Mouse (Mus musculus) lung, embryonic 14.5 days (tissue): ENCODE data around the gene Foxp1. TPM values are rescaled to one million over a fixed set of nuclear protein-coding genes. Genes with fewer than 3 reads are reported as not detected.
A peak's percentile ranks its signal among the peaks of the same experiment; 100 is the strongest.

Experiments used
- ATAC-seq: fragments of 200-750 bp; cut with Nextera tagmentation; 2 replicates; pipeline ENCODE4 v1.8.0; 2017; ENCODE audit warnings: mild to moderate bottlenecking, moderate TSS enrichment, moderate library complexity; ENCODE audit not compliant: insufficient read depth
- DNase-seq: peaks from one replicate; pipeline ENCODE4 v3.0.0-alpha.2; 2015
- H3K27ac ChIP-seq: fragments of 300-500 bp; sonication (generic); 2 replicates; pipeline ENCODE4 v1.5.1; 2014; ENCODE audit warnings: low read depth, mild to moderate bottlenecking, moderate library complexity
- H3K27me3 ChIP-seq: fragments of 300-500 bp; sonication (generic); 2 replicates; pipeline ENCODE4 v1.6.1; 2014; ENCODE audit warnings: low read length, control low read depth; ENCODE audit not compliant: insufficient read depth
- H3K36me3 ChIP-seq: fragments of 300-500 bp; sonication (generic); 2 replicates; pipeline ENCODE4 v1.6.1; 2014; ENCODE audit warnings: control low read depth; ENCODE audit not compliant: insufficient read depth
- H3K4me1 ChIP-seq: fragments of 300-500 bp; sonication (generic); 2 replicates; pipeline ENCODE4 v1.6.1; 2014; ENCODE audit warnings: antibody characterized with exemption, control low read depth; ENCODE audit not compliant: insufficient read depth
- H3K4me2 ChIP-seq: fragments of 300-500 bp; sonication (generic); 2 replicates; pipeline ENCODE4 v1.6.1; 2014; ENCODE audit warnings: mild to moderate bottlenecking
- H3K4me3 ChIP-seq: fragments of 300-500 bp; sonication (generic); 2 replicates; pipeline ENCODE4 v1.5.1; 2014; ENCODE audit warnings: low read depth, low read length
- H3K9ac ChIP-seq: fragments of 300-500 bp; sonication (generic); 2 replicates; pipeline ENCODE4 v1.6.1; 2014
- H3K9me3 ChIP-seq: fragments of 300-500 bp; sonication (generic); 2 replicates; pipeline ENCODE4 v1.6.1; 2016; ENCODE audit warnings: low read depth, low read length, control low read depth
- CTCF ChIP-seq: IDR thresholded peaks from 2 replicates; pipeline ENCODE4 v1.5.1; 2016; ENCODE audit warnings: antibody characterized with exemption, low read depth
- WGBS: fragments of 180-500 bp; shearing (Covaris S2); extraction: QIAGEN DNeasy Blood & Tissue Kit; methylation state at CpG from one replicate; pipeline ENCODE4 v1.1.7; 2014; 5-methylcytosine and 5-hydroxymethylcytosine counted together
- polyA plus RNA-seq: library from polyadenylated mRNA; unstranded; fragments of >200 nt; fragmentation: Nextera tagmentation; extraction: Ambion mirVana; gene quantifications from 2 replicates; pipeline ENCODE4 v1.2.1, GENCODE M21; 2014

The Foxp1 gene
- polyA plus RNA-seq, 1 experiment from 2014 or later, result 111 TPM

- H3K36me3 ChIP-seq, result no peaks in the 10 kb centered on the region
- no peaks in the 10 kb centered on the region for H3K27me3 ChIP-seq
- ATAC-seq (no peak), DNase-seq (no peak)
- no peak overlapping the region for H3K4me3 ChIP-seq
- H3K4me2 ChIP-seq, result no peak overlapping the region
- WGBS, result 61% methylated on average over 3 of the region's 3 CpGs
- H3K9me3 ChIP-seq, result no peaks in the 10 kb centered on the region
- no peak for TF ChIP-seq CTCF
- H3K9ac ChIP-seq, result no peak overlapping the region
- no peak overlapping the region for H3K27ac ChIP-seq
- peaks cover 7% of the 10 kb centered on the region; the same call in 1 of the 2 replicates for H3K4me1 ChIP-seq
These were observed 463.8 kb downstream of the Foxp1 start for GRCm38 (mm10) chr6:99058688-99059087.

GRCm38 (mm10) chr6:99057113-99057553 is 465.4 kb downstream of the Foxp1 start:
- H3K27ac ChIP-seq, result no peak overlapping the region
- no peaks in the 10 kb centered on the region for H3K4me1 ChIP-seq
- no peak for DNase-seq
- WGBS, result 84% methylated on average over 4 of the region's 4 CpGs
- peak; percentile 17; the same call in 1 of the 2 replicates for TF ChIP-seq CTCF
- no peaks in the 10 kb centered on the region for H3K9me3 ChIP-seq
- no peak overlapping the region for H3K4me2 ChIP-seq
- no peak overlapping the region for H3K9ac ChIP-seq
- no peak for ATAC-seq
- no peaks in the 10 kb centered on the region for H3K36me3 ChIP-seq
- no peak overlapping the region for H3K4me3 ChIP-seq
- H3K27me3 ChIP-seq, result no peaks in the 10 kb centered on the region

GRCm38 (mm10) chr6:99056379-99056778 is 466.1 kb downstream of the Foxp1 start:
- Histone ChIP-seq H3K27me3 (no peaks in the 10 kb centered on the region), H3K4me3 (no peak overlapping the region), H3K4me1 (no peaks in the 10 kb centered on the region), H3K4me2 (no peak overlapping the region), H3K36me3 (no peaks in the 10 kb centered on the region), H3K9ac (no peak overlapping the region), H3K9me3 (no peaks in the 10 kb centered on the region), H3K27ac (no peak overlapping the region)
- ATAC-seq (no peak), DNase-seq (no peak)
- TF ChIP-seq CTCF, result no peak
- WGBS, result 59% methylated on average over 2 of the region's 2 CpGs

GRCm38 (mm10) chr6:99053998-99054397 is 468.5 kb downstream of the Foxp1 start:
- Histone ChIP-seq H3K4me2 (no peak overlapping the region), H3K9me3 (no peaks in the 10 kb centered on the region), H3K36me3 (no peaks in the 10 kb centered on the region), H3K4me1 (no peaks in the 10 kb centered on the region), H3K27me3 (no peaks in the 10 kb centered on the region), H3K4me3 (no peak overlapping the region), H3K27ac (no peak overlapping the region), H3K9ac (no peak overlapping the region)
- TF ChIP-seq CTCF, result no peak
- DNase-seq (no peak), ATAC-seq (no peak)
- WGBS, result 86% methylated on average over 2 of the region's 2 CpGs

- TF ChIP-seq CTCF, result no peak
- Histone ChIP-seq H3K27me3 (no peaks in the 10 kb centered on the region), H3K4me3 (no peak overlapping the region), H3K4me2 (no peak overlapping the region), H3K9me3 (no peaks in the 10 kb centered on the region), H3K4me1 (no peaks in the 10 kb centered on the region), H3K27ac (no peak overlapping the region), H3K9ac (no peak overlapping the region), H3K36me3 (no peaks in the 10 kb centered on the region)
- whole genome bisulfite sequencing, result 61% methylated on average over 7 of the region's 7 CpGs
- ATAC-seq (no peak), DNase-seq (no peak)
These were observed 469.4 kb downstream of the Foxp1 start for GRCm38 (mm10) chr6:99053111-99053510.

- H3K36me3 ChIP-seq, result no peaks in the 10 kb centered on the region
- no peaks in the 10 kb centered on the region for H3K9me3 ChIP-seq
- no peak overlapping the region for H3K27ac ChIP-seq
- TF ChIP-seq CTCF, result no peak
- H3K4me3 ChIP-seq, result no peak overlapping the region
- H3K4me2 ChIP-seq, result no peak overlapping the region
- no peaks in the 10 kb centered on the region for H3K27me3 ChIP-seq
- ATAC-seq (no peak), DNase-seq (no peak)
- no peaks in the 10 kb centered on the region for H3K4me1 ChIP-seq
- H3K9ac ChIP-seq, result no peak overlapping the region
These were observed 470.8 kb downstream of the Foxp1 start for GRCm38 (mm10) chr6:99051724-99052123.

GRCm38 (mm10) chr6:99050288-99051006 is 472.1 kb downstream of the Foxp1 start:
- ATAC-seq, result no peak

More at GRCm38 (mm10) chr6:99050288-99051006, 472.1 kb downstream of the Foxp1 start:
- Histone ChIP-seq H3K4me2 (no peak overlapping the region), H3K9me3 (no peaks in the 10 kb centered on the region), H3K27me3 (no peaks in the 10 kb centered on the region), H3K27ac (no peak overlapping the region), H3K4me1 (no peaks in the 10 kb centered on the region), H3K9ac (no peak overlapping the region), H3K36me3 (no peaks in the 10 kb centered on the region), H3K4me3 (no peak overlapping the region)
- WGBS, result 83% methylated on average over 3 of the region's 3 CpGs
- no peak for TF ChIP-seq CTCF
- DNase-seq, result no peak
